ENCODE assay signal across 19 mouse cellular contexts in genomic region chr11:74655941-74656340, GRCm38 (mm10). TPM values are rescaled to one million over a fixed set of nuclear protein-coding genes. Genes with fewer than 3 reads are reported as not detected.
DNase-seq lines count a peak whose midpoint lies in the region; ATAC-seq and TF ChIP-seq lines count a peak whose summit lies in the region.
"Had no signal": no experiment of that assay in that cellular context is flagged by ENCODE, and none has a peak within 500 bp of the region (broad histone marks: within the 10 kb centered on the region; RNA-seq: fewer than 3 reads in every experiment).

No protein-coding gene starts in this region.

- H3K27ac ChIP-seq in gastrocnemius, adult 2 months = 0 out of 2 replicates have a peak overlapping the region, but pooled peaks have one; percentile 7
- no peak overlapping the region for H3K27ac ChIP-seq in lung, postnatal 0 days (ENCODE audit: low read length)
- H3K27ac ChIP-seq: embryonic facial prominence, embryonic 10.5 days; forebrain, embryonic 13.5 days; heart, embryonic 10.5 days; heart, embryonic 15.5 days; hindbrain, embryonic 10.5 days; hindbrain, embryonic 14.5 days had no signal

- TF ChIP-seq CTCF in gastrocnemius, adult 2 months (IDR thresholded peaks at IDR 0.05) = no peak
- no peak for TF ChIP-seq CTCF in lung, postnatal 0 days (IDR thresholded peaks at IDR 0.05)

- H3K4me3 ChIP-seq in gastrocnemius, adult 2 months = no peak overlapping the region
- H3K4me3 ChIP-seq in lung, postnatal 0 days (ENCODE audit: low read depth, low read length) = no peak overlapping the region
- H3K4me3 ChIP-seq: embryonic facial prominence, embryonic 10.5 days; forebrain, embryonic 13.5 days; heart, embryonic 10.5 days; heart, embryonic 15.5 days; hindbrain, embryonic 10.5 days had no signal

- H3K9me3 ChIP-seq in lung, postnatal 0 days (ENCODE audit: low read length) = no peaks in the 10 kb centered on the region
- H3K9me3 ChIP-seq: heart, embryonic 10.5 days had no signal

- H3K36me3 ChIP-seq in lung, postnatal 0 days (ENCODE audit: insufficient read depth, low read length) = peaks cover 34% of the 10 kb centered on the region

- no peak overlapping the region for H3K4me2 ChIP-seq in lung, postnatal 0 days (replicated peaks; ENCODE audit: low read depth, low read length)
- H3K4me2 ChIP-seq: forebrain, embryonic 13.5 days; heart, embryonic 15.5 days; hindbrain, embryonic 14.5 days had no signal

- DNase-seq in gastrocnemius, adult 2 months = no peak
- DNase-seq in gastrocnemius, postnatal 10 days = no peak
- DNase-seq in 3T3-L1 (ENCODE audit: low read depth, low spot score) = peak; percentile 73
- peak; percentile 66 for DNase-seq in 416B (ENCODE audit: low read depth)
- peak; percentile 27 to 45 for DNase-seq in adrenal gland, postnatal 36 days
- DNase-seq in lung, postnatal 0 days (ENCODE audit: low spot score) = no peak
- no peak for DNase-seq in cerebellum, postnatal 14 days
- DNase-seq: cerebellum, adult 18-20 months; cerebellum, adult 9-11 months; forebrain, postnatal 0 days; heart, adult 18-20 months; kidney, adult 2 months had no signal

- no peak for TF ChIP-seq EP300 in lung, postnatal 0 days (IDR thresholded peaks at IDR 0.05)

- H3K27me3 ChIP-seq in lung, postnatal 0 days (replicated peaks; ENCODE audit: insufficient read depth, low read length) = no peaks in the 10 kb centered on the region
- H3K27me3 ChIP-seq: forebrain, embryonic 13.5 days; heart, embryonic 15.5 days had no signal

- WGBS in lung, postnatal 0 days = 76% methylated on average over 3 of the region's 3 CpGs

- H3K9ac ChIP-seq in lung, postnatal 0 days (replicated peaks; ENCODE audit: low read depth) = no peak overlapping the region
- H3K9ac ChIP-seq: forebrain, embryonic 13.5 days; forebrain, postnatal 0 days; heart, embryonic 15.5 days; hindbrain, embryonic 14.5 days had no signal

- intact Hi-C loops in gastrocnemius, adult 2 months (cut with DNase I) = no loop called here

- peaks cover 6% of the 10 kb centered on the region; the same call in 1 of the 2 replicates for H3K4me1 ChIP-seq in lung, postnatal 0 days (ENCODE audit: insufficient read depth, low read depth, low read length)

- ATAC-seq in lung, postnatal 0 days = no peak
- ATAC-seq: forebrain, embryonic 13.5 days; forebrain, postnatal 0 days; intestine, embryonic 16.5 days had no signal

RNA-seq across cellular contexts. Expression of gene Cluh, which starts 6.6 kb away (rescaled TPM):
- total RNA-seq in gastrocnemius, adult 2 months (2021) = 100 to 1,000 TPM in 1 of 2 experiments, 10 to 100 TPM in 1; 84.7 to 110 TPM
- total RNA-seq in gastrocnemius, postnatal 10 days (2021) = 10 to 100 TPM; 83.7 to 90.5 TPM
- 100 to 1,000 TPM; 203 TPM for total RNA-seq in adrenal gland, postnatal 36 days (2021)
- 8.2 and 9.2 TPM in 2 replicates for polyA plus RNA-seq in lung, postnatal 0 days (2015; fragmentation: Nextera tagmentation; extraction: Ambion mirVana)

RNA-seq across cellular contexts. Expression of gene Ccdc92b, which starts 36.5 kb away (rescaled TPM):
- total RNA-seq in gastrocnemius, adult 2 months (2021) = under 1 TPM; 0.10 to 0.17 TPM
- under 1 TPM; 0.12 to 0.32 TPM for total RNA-seq in gastrocnemius, postnatal 10 days (2021)
- 1 to 10 TPM; 2.0 to 2.2 TPM for total RNA-seq in adrenal gland, postnatal 36 days (2021)
- polyA plus RNA-seq in lung, postnatal 0 days (2015; fragmentation: Nextera tagmentation; extraction: Ambion mirVana) = 0.69 and 0.85 TPM in 2 replicates

RNA-seq across cellular contexts. Expression of gene Rap1gap2, which starts 45.2 kb away (rescaled TPM):
- total RNA-seq in gastrocnemius, adult 2 months (2021) = 1 to 10 TPM; 6.1 to 7.0 TPM
- total RNA-seq in gastrocnemius, postnatal 10 days (2021) = 10 to 100 TPM; 15.0 to 16.1 TPM
- total RNA-seq in adrenal gland, postnatal 36 days (2021) = 10 to 100 TPM in 1 of 2 experiments, 1 to 10 TPM in 1; 8.3 to 10.5 TPM
- polyA plus RNA-seq in lung, postnatal 0 days (2015; fragmentation: Nextera tagmentation; extraction: Ambion mirVana) = 1.1 and 1.2 TPM in 2 replicates

Comparison
In these comparisons a context has a peak if more than half of its experiments do, and no peak if none do; other contexts are left out.
1. DNase-seq: peak in 3T3-L1 (single experiment), 416B (single experiment) and adrenal gland, postnatal 36 days (2 of 2); none in gastrocnemius, adult 2 months (single experiment), gastrocnemius, postnatal 10 days (single experiment), lung, postnatal 0 days (single experiment) and cerebellum, postnatal 14 days (0 of 2).